Mouse (Mus musculus) ovary, postnatal 10 days (tissue): Measurements from ENCODE around the gene Hsf2bp.

Experiments used
- DNase-seq: peaks from one replicate; pipeline ENCODE4 v3.0.0; 2022; ENCODE audit warnings: low spot score

Gene Hsf2bp

GRCm38 (mm10) chr17:31905201-31905790 lies 130.9 kb downstream of the Hsf2bp start:
- no peak for DNase-seq

GRCm38 (mm10) chr17:31904036-31904435 lies 132.1 kb downstream of the Hsf2bp start:
- no peak for DNase-seq

GRCm38 (mm10) chr17:31902630-31903198 lies 133.4 kb downstream of the Hsf2bp start:
- DNase-seq, result no peak

GRCm38 (mm10) chr17:31901461-31902204 lies 134.5 kb downstream of the Hsf2bp start:
- no peak for DNase-seq

GRCm38 (mm10) chr17:31898941-31899340 lies 137.2 kb downstream of the Hsf2bp start:
- no peak for DNase-seq

GRCm38 (mm10) chr17:31897186-31897793 lies 138.9 kb downstream of the Hsf2bp start:
- no peak for DNase-seq

GRCm38 (mm10) chr17:31896751-31897150 lies 139.4 kb downstream of the Hsf2bp start:
- DNase-seq, result no peak

GRCm38 (mm10) chr17:31896311-31896710 lies 139.8 kb downstream of the Hsf2bp start:
- no peak for DNase-seq
